Mouse (Mus musculus) neutrophil, adult 5-6 weeks (primary cell): ENCODE measurements around the gene Epha7. TPM values are rescaled to one million over a fixed set of nuclear protein-coding genes. Genes with fewer than 3 reads are reported as not detected.

Experiments used
- ATAC-seq: fragments of 151-379, 151-347 bp; 2 replicates; pipeline ENCODE4 v1.8.0; 2017; ENCODE audit warnings: mild to moderate bottlenecking, moderate TSS enrichment; ENCODE audit not compliant: insufficient number of reproducible peaks, poor library complexity, low FRiP score, severe bottlenecking; ENCODE audit errors: extremely low read depth
- total RNA-seq: library from RNA; stranded (forward); fragments of 200-1000 nt; gene quantifications from 2 replicates; pipeline ENCODE4 v1.2.3, GENCODE M21; 2017

Epha7 gene
- 0.12 and 0.49 TPM in 2 replicates for total RNA-seq

DNA sequence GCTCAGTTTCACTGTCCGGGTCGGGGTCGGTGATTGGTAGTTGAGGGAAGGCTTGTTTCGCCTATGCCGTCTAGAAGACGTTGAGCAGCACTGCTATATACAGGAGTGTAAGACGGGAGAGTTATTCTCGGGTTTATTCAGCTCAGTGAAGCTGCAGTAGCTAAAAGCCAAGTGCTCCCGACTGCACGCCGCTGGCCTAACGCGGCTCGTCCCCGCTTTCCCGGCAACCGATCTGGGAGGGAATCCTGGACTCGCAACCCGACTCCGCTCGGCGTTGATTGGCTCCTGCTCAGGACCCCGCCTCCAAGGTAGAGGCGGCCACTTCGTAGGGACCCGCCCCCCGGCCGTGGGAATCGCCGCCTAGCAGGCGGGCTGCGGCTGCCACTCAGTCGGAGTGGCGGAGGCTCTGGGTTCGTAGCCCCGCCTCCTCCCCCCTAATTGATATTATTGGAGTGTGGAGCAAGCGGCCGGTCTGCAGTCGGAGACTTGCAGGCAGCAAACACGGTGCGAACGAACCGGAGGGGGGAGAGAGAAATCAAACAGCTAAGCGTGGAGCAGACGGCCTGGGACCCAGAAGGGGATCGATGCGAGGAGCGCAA is at the start of gene Epha7:
Gene Epha7 (plus strand): TSS at position 441 of the 599 bp plus-strand sequence.
- ATAC-seq = peak; percentile 46; the same call in 1 of the 2 replicates

DNA sequence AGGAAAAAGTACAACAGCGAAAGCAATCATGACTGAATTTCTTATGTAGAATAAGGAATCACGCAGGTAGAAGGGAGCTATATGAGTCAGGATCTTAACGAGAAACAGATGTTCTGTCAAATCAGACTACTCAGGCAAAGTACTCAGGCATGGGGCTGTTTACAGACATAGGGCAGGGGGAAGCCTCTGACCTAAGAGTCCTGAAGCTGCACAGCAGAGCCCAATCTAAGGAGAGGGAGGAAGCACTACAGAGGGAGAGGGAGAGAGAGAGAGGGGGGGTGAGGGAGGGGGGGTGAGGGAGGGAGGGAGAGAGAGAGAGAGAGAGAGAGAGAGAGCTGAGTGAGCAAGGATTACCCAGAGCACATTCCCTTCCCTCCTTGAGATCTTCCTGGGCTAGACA is 29.0 kb upstream of the Epha7 start:
- no peak for ATAC-seq

GRCm38 (mm10) chr4:28808800-28809199 is 4.1 kb upstream of the Epha7 start:
- ATAC-seq = no peak

- ATAC-seq = no peak
Measured at GRCm38 (mm10) chr4:28809703-28810102, 3.2 kb upstream of the Epha7 start.

DNA sequence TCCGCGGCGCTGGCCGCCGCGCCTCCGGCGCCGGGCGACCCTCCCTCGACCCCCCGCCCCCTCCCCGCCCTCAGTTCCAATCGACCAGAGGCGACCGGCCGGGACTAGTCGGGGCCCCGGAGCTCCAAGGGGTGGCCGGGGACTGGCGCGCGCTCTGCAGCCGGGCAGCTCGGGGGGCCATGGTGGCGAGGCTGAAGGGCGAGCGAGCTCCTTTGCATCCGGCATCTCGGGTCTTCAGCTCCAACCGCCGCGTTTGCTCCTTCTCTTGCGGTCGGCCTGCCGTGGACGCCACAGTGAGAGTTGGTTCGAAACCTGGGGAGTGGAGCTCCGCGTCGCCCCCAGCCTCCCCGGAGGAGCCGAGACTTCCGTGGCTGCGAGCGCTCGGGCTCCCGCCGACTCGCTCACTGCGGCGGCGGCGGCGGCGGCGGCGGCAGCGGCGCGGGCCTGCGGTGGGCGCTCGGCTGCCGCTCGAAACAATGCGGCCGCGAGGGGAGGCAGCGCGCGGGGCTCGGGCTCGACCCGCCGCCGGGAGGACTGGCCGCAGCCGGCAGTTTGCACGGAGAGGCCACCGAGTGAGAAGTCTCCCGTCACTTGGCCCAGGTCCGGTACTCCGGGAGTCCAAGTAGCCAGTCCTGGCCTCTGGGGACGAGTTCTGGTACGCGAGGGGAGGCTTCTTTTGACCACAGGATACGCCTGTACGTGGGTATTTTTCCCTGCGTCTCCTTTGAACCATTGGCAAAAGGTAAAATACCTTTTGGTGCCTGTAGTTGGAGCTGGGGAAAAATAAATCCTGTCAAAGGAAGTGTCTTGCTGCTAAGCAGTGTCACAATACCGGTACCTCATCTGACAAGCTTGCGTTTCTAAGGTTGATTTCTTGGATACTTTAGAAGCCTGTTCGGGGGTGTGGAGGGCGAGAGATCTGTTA is 882 bp downstream of the Epha7 start:
- no peak for ATAC-seq

DNA sequence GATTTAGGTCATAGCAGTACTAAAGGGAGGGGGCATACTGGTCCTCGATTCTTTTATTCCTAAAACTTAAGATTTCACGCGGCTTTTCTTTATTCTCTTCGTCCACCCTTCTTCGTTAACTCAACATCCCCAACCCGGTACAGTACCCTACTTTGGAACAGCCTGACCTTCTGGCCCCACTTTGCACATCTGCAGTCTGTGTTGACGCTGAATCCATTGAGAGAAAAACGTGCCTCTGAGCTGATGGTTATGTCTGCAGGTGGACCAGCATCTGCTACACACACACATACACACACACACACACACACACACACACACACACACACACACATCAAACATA is 1.5 kb downstream of the Epha7 start:
- ATAC-seq = no peak

GRCm38 (mm10) chr4:28814816-28815620 is 2.1 kb downstream of the Epha7 start:
- ATAC-seq = no peak

DNA sequence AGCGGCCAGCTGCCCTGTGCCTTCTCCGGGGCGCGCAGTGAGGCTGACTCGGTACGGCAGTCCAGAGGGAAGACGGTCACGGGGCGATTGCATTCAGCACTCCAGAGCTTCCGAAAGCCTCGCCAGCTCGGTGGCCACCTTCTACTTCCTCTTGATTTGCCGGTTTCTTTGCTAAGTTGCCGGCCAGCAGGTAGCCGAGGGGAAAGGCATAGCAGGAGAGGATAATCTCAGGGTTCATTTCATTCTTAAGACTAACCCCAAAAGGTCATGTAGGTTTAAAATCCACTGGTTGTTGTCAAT is 2.6 kb downstream of the Epha7 start:
- no peak for ATAC-seq

DNA sequence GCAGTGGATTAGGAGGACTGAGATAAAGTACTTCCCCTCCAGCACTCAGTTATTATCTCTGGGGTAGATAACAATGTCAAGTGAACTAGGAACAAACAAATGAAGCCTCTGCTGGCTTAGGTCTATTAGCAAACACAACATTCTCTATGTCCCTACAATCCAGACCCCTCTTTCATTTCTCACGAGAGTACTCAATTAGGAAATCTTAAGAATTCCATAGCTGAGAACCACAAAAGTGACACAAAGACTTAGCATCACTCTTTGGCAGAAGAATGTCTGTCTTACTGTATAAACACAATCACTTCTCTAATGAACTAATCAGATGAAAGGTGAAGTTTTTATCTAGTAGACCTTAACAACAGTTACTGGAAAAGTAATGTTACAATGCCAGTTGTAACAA is 10.7 kb downstream of the Epha7 start:
- no peak for ATAC-seq

- no peak for ATAC-seq
Measured at GRCm38 (mm10) chr4:28824616-28825015, 11.7 kb downstream of the Epha7 start.

- ATAC-seq = no peak
Measured at GRCm38 (mm10) chr4:28837669-28838068, 24.7 kb downstream of the Epha7 start.

GRCm38 (mm10) chr4:28846311-28846710 is 33.4 kb downstream of the Epha7 start:
- no peak for ATAC-seq

GRCm38 (mm10) chr4:28850388-28850787 is 37.5 kb downstream of the Epha7 start:
- ATAC-seq = no peak

- no peak for ATAC-seq
Measured at GRCm38 (mm10) chr4:28862845-28863666, 50.1 kb downstream of the Epha7 start.

DNA sequence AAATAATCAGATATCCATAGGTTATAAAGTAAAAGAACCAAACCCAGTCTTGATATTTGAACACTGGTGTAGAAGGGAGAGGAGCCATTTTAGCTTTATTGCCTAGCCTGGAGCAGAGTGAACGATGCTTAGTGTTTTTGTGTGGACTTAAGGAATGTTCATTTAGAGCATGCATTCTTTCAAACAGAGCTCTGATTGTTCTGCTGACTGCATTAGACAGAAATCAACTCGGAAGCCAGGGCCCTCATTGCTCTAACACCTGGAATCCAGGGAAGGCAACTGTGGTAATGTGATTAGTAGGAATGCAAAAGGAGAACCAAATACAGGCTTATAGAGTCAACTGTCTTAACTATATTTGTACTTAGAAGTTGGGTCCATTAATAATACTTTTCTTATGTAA is 53.5 kb downstream of the Epha7 start:
- ATAC-seq = no peak

DNA sequence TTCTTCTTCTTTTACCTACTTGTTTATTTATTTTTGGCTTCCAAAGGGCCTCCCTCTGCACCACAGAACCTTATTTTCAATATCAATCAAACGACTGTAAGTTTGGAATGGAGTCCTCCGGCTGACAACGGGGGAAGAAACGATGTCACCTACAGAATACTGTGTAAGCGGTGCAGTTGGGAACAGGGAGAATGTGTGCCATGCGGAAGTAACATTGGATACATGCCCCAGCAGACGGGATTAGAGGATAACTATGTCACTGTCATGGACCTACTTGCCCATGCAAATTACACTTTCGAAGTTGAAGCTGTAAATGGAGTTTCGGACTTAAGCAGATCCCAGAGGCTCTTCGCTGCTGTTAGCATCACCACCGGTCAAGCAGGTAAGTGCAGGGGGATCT is 58.7 kb downstream of the Epha7 start:
- no peak for ATAC-seq

GRCm38 (mm10) chr4:28881271-28882044 is 68.5 kb downstream of the Epha7 start:
- no peak for ATAC-seq

GRCm38 (mm10) chr4:28889630-28890029 is 76.7 kb downstream of the Epha7 start:
- no peak for ATAC-seq
